Mouse (Mus musculus) embryonic fibroblast, embryonic 13.5 days (primary cell): ENCODE data around the gene Crtc3.

Experiments used
- CTCF ChIP-seq: IDR thresholded peaks from 2 replicates; pipeline ENCODE4 v1.5.1; 2011; ENCODE audit warnings: mild to moderate bottlenecking, control low read depth, low read length, moderate library complexity, borderline replicate concordance; ENCODE audit not compliant: insufficient read depth
- POLR2A ChIP-seq: IDR thresholded peaks from 2 replicates; pipeline ENCODE4 v1.6.1; 2011; ENCODE audit warnings: low read depth, mild to moderate bottlenecking, control low read depth, low read length, moderate library complexity

DNA sequence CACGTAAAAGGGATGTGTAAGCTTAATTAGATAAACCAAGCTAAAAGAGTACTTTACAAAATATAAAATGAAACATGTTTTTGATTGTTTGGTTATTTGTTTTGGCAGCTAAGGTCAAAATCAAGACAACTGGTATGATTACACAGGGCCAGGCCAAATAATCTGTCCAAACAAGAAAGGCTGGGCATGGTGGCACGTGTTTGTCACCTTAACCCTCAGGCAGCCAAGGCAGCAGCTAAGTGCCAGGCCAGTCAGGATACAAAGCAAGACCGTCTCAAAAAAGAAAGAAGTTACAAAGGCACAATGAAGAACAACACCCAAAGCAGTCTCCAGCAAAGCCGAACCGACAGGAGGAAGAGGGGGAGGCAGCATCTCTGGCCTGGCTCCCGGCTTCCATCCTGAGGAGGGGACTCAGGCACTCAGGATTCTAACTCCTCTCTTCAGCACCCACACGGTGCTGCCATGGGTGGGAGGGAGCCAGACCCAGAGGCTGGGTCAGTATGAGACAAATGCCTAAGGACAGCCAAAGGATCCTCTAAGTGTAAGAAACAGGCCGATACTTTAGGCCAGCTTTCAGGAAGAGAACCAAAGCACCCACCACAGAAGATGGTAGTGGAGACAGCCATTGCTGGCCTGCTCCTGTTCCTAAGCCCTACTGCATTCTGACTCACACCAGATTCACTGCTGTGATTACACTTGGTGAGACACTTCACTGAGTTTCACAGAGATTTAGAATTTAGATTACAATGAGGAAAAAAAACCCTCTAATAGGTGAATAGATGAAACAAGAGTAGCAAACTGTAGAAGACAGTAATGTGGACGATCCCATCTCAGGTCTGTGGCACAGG is 51.5 kb downstream of the Crtc3 start:
- TF ChIP-seq POLR2A (no peak), CTCF (no peak)
